24 mouse cellular contexts compared by ENCODE assay signal in the genomic region with DNA sequence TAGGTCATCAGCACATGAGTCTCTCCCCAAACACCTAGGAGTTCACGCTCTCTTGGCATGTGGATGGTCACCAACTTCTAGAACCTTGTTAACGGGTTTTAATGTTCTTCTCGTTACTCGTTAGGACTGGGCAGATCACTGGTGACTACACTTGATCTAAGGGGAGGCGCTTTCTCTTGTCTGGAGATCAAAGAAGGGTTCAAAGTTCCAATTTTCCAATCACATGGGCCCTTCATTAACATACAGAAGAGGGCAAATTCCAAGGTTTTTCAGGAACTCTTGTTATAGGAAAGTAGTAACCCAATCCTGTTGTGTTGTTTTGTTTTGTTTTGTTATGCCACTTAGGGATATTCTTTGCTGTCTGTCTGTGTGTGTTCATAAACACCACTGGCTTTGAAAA. TPM values are rescaled to one million over a fixed set of nuclear protein-coding genes. Genes with fewer than 3 reads are reported as not detected.
"Had no signal": no experiment of that assay in that cellular context is flagged by ENCODE, and none has a peak within 500 bp of the region (broad histone marks: within the 10 kb centered on the region; RNA-seq: fewer than 3 reads in every experiment).

No protein-coding gene starts in this region.

- H3K4me2 ChIP-seq: heart, embryonic 11.5 days; heart, embryonic 13.5 days; heart, embryonic 15.5 days; hindbrain, embryonic 13.5 days; hindbrain, embryonic 15.5 days; limb, embryonic 12.5 days; liver, embryonic 12.5 days had no signal

- H3K36me3 ChIP-seq: heart, embryonic 15.5 days; hindbrain, embryonic 15.5 days; limb, embryonic 10.5 days; limb, embryonic 12.5 days; liver, embryonic 12.5 days had no signal

- H3K4me3 ChIP-seq: heart, adult 2 months; heart, embryonic 13.5 days; heart, embryonic 15.5 days; hindbrain, embryonic 13.5 days; hindbrain, embryonic 15.5 days; layer of hippocampus, adult 2 months; left cerebral cortex, adult 2 months; limb, embryonic 10.5 days; limb, embryonic 12.5 days; liver, embryonic 12.5 days had no signal

- ATAC-seq: hindbrain, postnatal 0 days; liver, embryonic 12.5 days had no signal

- H3K4me1 ChIP-seq: hindbrain, embryonic 15.5 days; limb, embryonic 12.5 days; liver, embryonic 12.5 days had no signal

- DNase-seq: gastrocnemius, postnatal 14 days; gastrocnemius, postnatal 36 days; heart, adult 11 months; heart, adult 2 months; heart, postnatal 14 days; heart, postnatal 36 days; kidney, adult 18-20 months; kidney, adult 8-10 months; kidney, postnatal 10 days; kidney, postnatal 25 days; kidney, postnatal 4 days had no signal

- H3K27me3 ChIP-seq: heart, embryonic 13.5 days; heart, embryonic 15.5 days; hindbrain, embryonic 13.5 days; hindbrain, embryonic 15.5 days; limb, embryonic 12.5 days; liver, embryonic 12.5 days had no signal

- H3K9ac ChIP-seq: heart, embryonic 13.5 days; heart, embryonic 15.5 days; hindbrain, embryonic 13.5 days; hindbrain, embryonic 15.5 days; limb, embryonic 12.5 days; liver, embryonic 12.5 days; liver, embryonic 14.5 days had no signal

- H3K27ac ChIP-seq: heart, adult 2 months; heart, embryonic 13.5 days; heart, embryonic 15.5 days; hindbrain, embryonic 13.5 days; hindbrain, embryonic 15.5 days; hindbrain, postnatal 0 days; layer of hippocampus, adult 2 months; left cerebral cortex, adult 2 months; limb, embryonic 10.5 days; limb, embryonic 12.5 days; liver, embryonic 12.5 days; liver, embryonic 14.5 days had no signal

- H3K9me3 ChIP-seq: heart, embryonic 13.5 days; heart, embryonic 15.5 days; hindbrain, embryonic 13.5 days; hindbrain, embryonic 15.5 days; limb, embryonic 10.5 days; limb, embryonic 12.5 days; liver, embryonic 12.5 days had no signal

RNA-seq across cellular contexts. Expression of gene Bcar1, which starts 15.2 kb away (rescaled TPM):
- total RNA-seq: hematopoietic stem cell, adult 5-6 weeks had no signal
